In genomic region chr13:37731914-37732693, GRCm38 (mm10) we compare ENCODE assay signal across 11 mouse cellular contexts. TPM values are rescaled to one million over a fixed set of nuclear protein-coding genes. Genes with fewer than 3 reads are reported as not detected.
DNase-seq lines count a peak whose midpoint lies in the region; ATAC-seq and TF ChIP-seq lines count a peak whose summit lies in the region.
"Had no signal": no experiment of that assay in that cellular context is flagged by ENCODE, and none has a peak within 500 bp of the region (broad histone marks: within the 10 kb centered on the region; RNA-seq: fewer than 3 reads in every experiment).

No protein-coding gene starts in this region.

- no peaks in the 10 kb centered on the region for H3K27me3 ChIP-seq in kidney, embryonic 16.5 days (ENCODE audit: insufficient read depth, low read length)
- H3K27me3 ChIP-seq in kidney, postnatal 0 days (ENCODE audit: insufficient read depth, low read length) = no peaks in the 10 kb centered on the region
- H3K27me3 ChIP-seq in stomach, postnatal 0 days (ENCODE audit: control insufficient read depth, insufficient read depth, low read length) = no peaks in the 10 kb centered on the region
- H3K27me3 ChIP-seq in hindbrain, embryonic 12.5 days = no peaks in the 10 kb centered on the region
- H3K27me3 ChIP-seq: forebrain, embryonic 13.5 days; midbrain, embryonic 13.5 days had no signal

- no peak overlapping the region for H3K9ac ChIP-seq in kidney, embryonic 16.5 days (replicated peaks; ENCODE audit: low read length)
- no peak overlapping the region for H3K9ac ChIP-seq in kidney, postnatal 0 days (ENCODE audit: low read depth, low read length)
- no peak overlapping the region for H3K9ac ChIP-seq in stomach, postnatal 0 days (ENCODE audit: low read length)
- H3K9ac ChIP-seq in hindbrain, embryonic 12.5 days = no peak overlapping the region
- H3K9ac ChIP-seq: forebrain, embryonic 13.5 days; midbrain, embryonic 13.5 days had no signal

- peak; percentile 82 for DNase-seq in kidney, adult 11 months
- DNase-seq in kidney, postnatal 0 days (ENCODE audit: low spot score) = peak; percentile 44
- peak; percentile 65 to 66 for DNase-seq in lung, adult 18-20 months
- peak; percentile 81 for DNase-seq in stomach, postnatal 0 days (ENCODE audit: low spot score)
- no peak for DNase-seq in left cerebral cortex, adult 2 months (ENCODE audit: extremely low spot score in 1 of 2, low spot score in 2 of 2)
- DNase-seq in layer of hippocampus, postnatal 25 days (ENCODE audit: extremely low spot score in 1 of 2, low spot score in 1 of 2) = no peak
- DNase-seq: left cerebral cortex, postnatal 4 days had no signal

- H3K36me3 ChIP-seq in kidney, embryonic 16.5 days (ENCODE audit: insufficient read depth, low read length) = no peaks in the 10 kb centered on the region
- no peaks in the 10 kb centered on the region for H3K36me3 ChIP-seq in kidney, postnatal 0 days (ENCODE audit: insufficient read depth, low read length)
- no peaks in the 10 kb centered on the region for H3K36me3 ChIP-seq in stomach, postnatal 0 days (ENCODE audit: control insufficient read depth, insufficient read depth, low read length)
- no peaks in the 10 kb centered on the region for H3K36me3 ChIP-seq in hindbrain, embryonic 12.5 days
- H3K36me3 ChIP-seq: midbrain, embryonic 13.5 days had no signal

- intact Hi-C loops in left cerebral cortex, adult 2 months (cut with DNase I) = no loop called here

- no peaks in the 10 kb centered on the region for H3K4me1 ChIP-seq in kidney, embryonic 16.5 days (ENCODE audit: insufficient read depth, low read length)
- H3K4me1 ChIP-seq in kidney, postnatal 0 days (replicated peaks; ENCODE audit: insufficient read depth, low read length) = no peaks in the 10 kb centered on the region
- H3K4me1 ChIP-seq in stomach, postnatal 0 days (replicated peaks; ENCODE audit: control insufficient read depth, insufficient read depth) = no peaks in the 10 kb centered on the region
- no peaks in the 10 kb centered on the region for H3K4me1 ChIP-seq in hindbrain, embryonic 12.5 days
- H3K4me1 ChIP-seq: forebrain, embryonic 13.5 days; midbrain, embryonic 13.5 days had no signal

- no peaks in the 10 kb centered on the region for H3K9me3 ChIP-seq in kidney, embryonic 16.5 days (ENCODE audit: low read length)
- H3K9me3 ChIP-seq in kidney, postnatal 0 days (replicated peaks; ENCODE audit: low read length) = no peaks in the 10 kb centered on the region
- no peaks in the 10 kb centered on the region for H3K9me3 ChIP-seq in stomach, postnatal 0 days (ENCODE audit: control insufficient read depth, low read length)
- H3K9me3 ChIP-seq in hindbrain, embryonic 12.5 days (replicated peaks) = no peaks in the 10 kb centered on the region
- H3K9me3 ChIP-seq: forebrain, embryonic 13.5 days; midbrain, embryonic 13.5 days had no signal

- H3K27ac ChIP-seq in kidney, embryonic 16.5 days (ENCODE audit: low read length) = no peak overlapping the region
- no peak overlapping the region for H3K27ac ChIP-seq in kidney, postnatal 0 days
- peak overlapping the region; percentile 73 for H3K27ac ChIP-seq in stomach, postnatal 0 days (replicated peaks)
- no peak overlapping the region for H3K27ac ChIP-seq in hindbrain, embryonic 12.5 days
- H3K27ac ChIP-seq in left cerebral cortex, adult 2 months = no peak overlapping the region
- H3K27ac ChIP-seq: forebrain, embryonic 13.5 days; midbrain, embryonic 13.5 days had no signal

- ATAC-seq in kidney, embryonic 16.5 days (ENCODE audit: low FRiP score, low TSS enrichment) = no peak
- peak; percentile 52; the same call in 1 of the 2 replicates for ATAC-seq in kidney, postnatal 0 days (replicated peaks; ENCODE audit: low FRiP score, low read depth)
- peak; percentile 95 for ATAC-seq in stomach, postnatal 0 days (ENCODE audit: low FRiP score, low TSS enrichment)
- ATAC-seq in hindbrain, embryonic 12.5 days (ENCODE audit: low FRiP score) = no peak
- ATAC-seq: forebrain, embryonic 13.5 days; midbrain, embryonic 13.5 days had no signal

- no peak overlapping the region for H3K4me2 ChIP-seq in kidney, embryonic 16.5 days (replicated peaks; ENCODE audit: low read depth, low read length)
- no peak overlapping the region for H3K4me2 ChIP-seq in kidney, postnatal 0 days (ENCODE audit: low read length)
- no peak overlapping the region for H3K4me2 ChIP-seq in stomach, postnatal 0 days (replicated peaks; ENCODE audit: low read depth)
- H3K4me2 ChIP-seq in hindbrain, embryonic 12.5 days (replicated peaks) = no peak overlapping the region
- H3K4me2 ChIP-seq: forebrain, embryonic 13.5 days; midbrain, embryonic 13.5 days had no signal

- WGBS in kidney, embryonic 16.5 days = 69% methylated on average over 12 of the region's 12 CpGs
- WGBS in kidney, postnatal 0 days = 58% methylated on average over 12 of the region's 12 CpGs
- 47% methylated on average over 12 of the region's 12 CpGs for WGBS in stomach, postnatal 0 days
- WGBS in hindbrain, embryonic 12.5 days = 78% methylated on average over 12 of the region's 12 CpGs

- TF ChIP-seq EP300 in stomach, postnatal 0 days (optimal IDR thresholded peaks at IDR 0.05) = no peak

- no peak overlapping the region for H3K4me3 ChIP-seq in kidney, embryonic 16.5 days (ENCODE audit: low read length)
- no peak overlapping the region for H3K4me3 ChIP-seq in kidney, postnatal 0 days (replicated peaks; ENCODE audit: low read depth, low read length)
- H3K4me3 ChIP-seq in stomach, postnatal 0 days (ENCODE audit: low read depth, low read length) = no peak overlapping the region
- H3K4me3 ChIP-seq in hindbrain, embryonic 12.5 days = no peak overlapping the region
- no peak overlapping the region for H3K4me3 ChIP-seq in left cerebral cortex, adult 2 months
- H3K4me3 ChIP-seq: forebrain, embryonic 13.5 days; midbrain, embryonic 13.5 days had no signal

- no peak for TF ChIP-seq CTCF in kidney, postnatal 0 days (IDR thresholded peaks at IDR 0.05; ENCODE audit: low read depth)
- no peak for TF ChIP-seq CTCF in stomach, postnatal 0 days (IDR thresholded peaks at IDR 0.05; ENCODE audit: low read depth)
- no peak for TF ChIP-seq CTCF in left cerebral cortex, adult 2 months (IDR thresholded peaks at IDR 0.05)

RNA-seq across cellular contexts. Expression of gene Rreb1, which starts 46.1 kb away (rescaled TPM):
- polyA plus RNA-seq in kidney, embryonic 16.5 days (2015; fragmentation: Nextera tagmentation; extraction: Ambion mirVana) = 13.5 and 18.3 TPM in 2 replicates
- polyA plus RNA-seq in kidney, postnatal 0 days (2015; fragmentation: Nextera tagmentation; extraction: Ambion mirVana) = 9.0 and 10.4 TPM in 2 replicates
- 5.9 and 6.0 TPM in 2 replicates for polyA plus RNA-seq in stomach, postnatal 0 days (2015; fragmentation: Nextera tagmentation; extraction: Ambion mirVana)
- polyA plus RNA-seq in hindbrain, embryonic 12.5 days (2016; fragmentation: Nextera tagmentation; extraction: Ambion mirVana) = 6.1 and 6.4 TPM in 2 replicates
- total RNA-seq in left cerebral cortex, adult 2 months (2021) = 10 to 100 TPM; 36.2 to 48.7 TPM
- 10 to 100 TPM; 41.9 to 61.8 TPM for total RNA-seq in layer of hippocampus, postnatal 25 days (2021)

Comparison
In these comparisons a context has a peak if more than half of its experiments do, and no peak if none do; other contexts are left out.
1. ATAC-seq: peak in kidney, postnatal 0 days (single experiment) and stomach, postnatal 0 days (single experiment); none in kidney, embryonic 16.5 days (single experiment) and hindbrain, embryonic 12.5 days (single experiment).
2. DNase-seq: peak in kidney, adult 11 months (single experiment), kidney, postnatal 0 days (single experiment), lung, adult 18-20 months (2 of 2) and stomach, postnatal 0 days (single experiment); none in left cerebral cortex, adult 2 months (0 of 2) and layer of hippocampus, postnatal 25 days (0 of 2).